24 mouse cellular contexts compared by ENCODE assay signal in the genomic region with DNA sequence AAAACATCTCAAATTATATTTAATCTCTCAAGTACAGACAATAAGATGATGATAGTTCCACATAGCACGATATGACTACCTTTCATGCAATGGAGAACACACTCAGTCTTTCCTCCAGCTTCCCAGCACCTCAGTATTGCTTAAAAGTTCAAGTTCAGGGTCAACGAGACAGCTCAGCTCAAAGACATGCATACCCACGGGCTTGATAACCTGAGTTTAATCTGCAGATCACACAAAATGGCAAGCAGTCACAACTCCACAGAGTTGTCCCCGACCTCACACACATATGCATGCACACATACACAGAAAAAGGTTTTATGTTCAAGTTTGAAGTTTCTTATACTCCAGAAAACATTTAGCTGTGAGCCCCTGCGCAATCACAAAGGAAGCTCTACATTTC. TPM values are rescaled to one million over a fixed set of nuclear protein-coding genes. Genes with fewer than 3 reads are reported as not detected.
DNase-seq lines count a peak whose midpoint lies in the region; TF ChIP-seq lines count a peak whose summit lies in the region.
"Had no signal": no experiment of that assay in that cellular context is flagged by ENCODE, and none has a peak within 500 bp of the region (broad histone marks: within the 10 kb centered on the region; RNA-seq: fewer than 3 reads in every experiment).

No protein-coding gene starts in this region.

- H3K36me3 ChIP-seq in kidney, adult 2 months (ENCODE audit: control insufficient read depth, insufficient read depth, low read length) = no peaks in the 10 kb centered on the region
- no peaks in the 10 kb centered on the region for H3K36me3 ChIP-seq in myocyte (ENCODE audit: control insufficient read depth, insufficient read depth)
- H3K36me3 ChIP-seq: embryonic facial prominence, embryonic 15.5 days had no signal

- no peak overlapping the region for H3ac ChIP-seq in myocyte (ENCODE audit: control insufficient read depth, insufficient read length)

- WGBS in kidney, adult 2 months = 88% methylated on average over 5 of the region's 5 CpGs

- intact Hi-C loops in gastrocnemius, adult 2 months (cut with DNase I) = no loop called here
- intact Hi-C loops in gastrocnemius, postnatal 36 days (cut with DNase I) = no loop called here

- TF ChIP-seq CTCF in gastrocnemius, adult 2 months (IDR thresholded peaks at IDR 0.05) = no peak
- TF ChIP-seq CTCF in kidney, adult 2 months (conservative IDR thresholded peaks at IDR 0.05; ENCODE audit: insufficient read depth, insufficient read length, low read depth, low read length) = no peak

- DNase-seq in adrenal gland, adult 2 months = peak; percentile 56
- no peak for DNase-seq in adrenal gland, postnatal 10 days
- no peak for DNase-seq in gastrocnemius, adult 2 months
- DNase-seq in gastrocnemius, postnatal 36 days = no peak
- DNase-seq in kidney, adult 2 months = no peak
- no peak for DNase-seq in kidney, postnatal 14 days
- no peak for DNase-seq in left cerebral cortex, adult 8-10 months (ENCODE audit: low spot score in 2 of 2)
- DNase-seq: cerebellum, adult 11 months; cerebellum, adult 18-20 months; cerebellum, adult 8-10 months; cerebellum, adult 9-11 months; cerebellum, postnatal 14 days; cerebellum, postnatal 36 days; embryo, embryonic 11 days had no signal

- H3K27ac ChIP-seq in gastrocnemius, adult 2 months = peak overlapping the region; percentile 64; the same call in 1 of the 2 replicates
- H3K27ac ChIP-seq in kidney, adult 2 months (ENCODE audit: insufficient read depth, low read depth, low read length) = 0 out of 2 replicates have a peak overlapping the region, but pooled peaks have one; percentile 7
- H3K27ac ChIP-seq: embryonic facial prominence, embryonic 13.5 days; embryonic facial prominence, embryonic 15.5 days; forebrain, embryonic 10.5 days; forebrain, embryonic 12.5 days had no signal

- H3K4me2 ChIP-seq in myocyte (ENCODE audit: low read depth) = peak overlapping the region; percentile 40
- H3K4me2 ChIP-seq: embryonic facial prominence, embryonic 13.5 days; embryonic facial prominence, embryonic 15.5 days; forebrain, embryonic 12.5 days had no signal

- no peaks in the 10 kb centered on the region for H3K27me3 ChIP-seq in kidney, adult 2 months (replicated peaks; ENCODE audit: control insufficient read depth, insufficient read depth, low read length)
- no peaks in the 10 kb centered on the region for H3K27me3 ChIP-seq in myocyte (ENCODE audit: control insufficient read depth, insufficient read depth, insufficient read length)
- H3K27me3 ChIP-seq: embryonic facial prominence, embryonic 13.5 days; embryonic facial prominence, embryonic 15.5 days; forebrain, embryonic 12.5 days had no signal

- H3K4me3 ChIP-seq in gastrocnemius, adult 2 months = no peak overlapping the region
- no peak overlapping the region for H3K4me3 ChIP-seq in kidney, adult 2 months (ENCODE audit: insufficient read depth, low read depth, low read length)
- no peak overlapping the region for H3K4me3 ChIP-seq in myocyte
- H3K4me3 ChIP-seq: embryonic facial prominence, embryonic 13.5 days; embryonic facial prominence, embryonic 15.5 days; erythroblast, embryonic 14.5 days; forebrain, embryonic 10.5 days; forebrain, embryonic 12.5 days had no signal

- no peak for TF ChIP-seq POLR2A in kidney, adult 2 months (IDR thresholded peaks at IDR 0.05; ENCODE audit: low read depth, low read length)
- no peak for TF ChIP-seq POLR2A in myocyte (IDR thresholded peaks at IDR 0.05; ENCODE audit: insufficient read length, low read depth)

- peaks cover 39% of the 10 kb centered on the region for H3K79me2 ChIP-seq in myocyte (ENCODE audit: control insufficient read depth, insufficient read depth)

- H3K4me1 ChIP-seq in kidney, adult 2 months (ENCODE audit: control insufficient read depth, insufficient read depth, low read length) = peaks cover 11% of the 10 kb centered on the region

TF ChIP-seq in myocyte, 11 proteins besides CTCF, POLR2A, EP300 and RAD21:
- TF ChIP-seq TCF12 (IDR thresholded peaks at IDR 0.05; ENCODE audit: insufficient read depth, poor library complexity, severe bottlenecking) = no peak
- no peak for TF ChIP-seq MYOD1 (IDR thresholded peaks at IDR 0.05; ENCODE audit: control insufficient read depth in 1 of 3, insufficient read length in 2 of 3, low read depth in 2 of 3)
- TF ChIP-seq USF1 (IDR thresholded peaks at IDR 0.05; ENCODE audit: low read depth) = no peak
- no peak for TF ChIP-seq E2F4 (IDR thresholded peaks at IDR 0.05; ENCODE audit: insufficient read depth)
- no peak for TF ChIP-seq REST (IDR thresholded peaks at IDR 0.05; ENCODE audit: insufficient read depth, insufficient read length)
- no peak for TF ChIP-seq MAX (IDR thresholded peaks at IDR 0.05; ENCODE audit: low read depth)
- TF ChIP-seq POLR2AphosphoS2 (IDR thresholded peaks at IDR 0.05; ENCODE audit: insufficient read length, low read depth) = no peak
- TF ChIP-seq TCF3 (IDR thresholded peaks at IDR 0.05; ENCODE audit: insufficient read length, low read depth) = no peak
- TF ChIP-seq SRF (IDR thresholded peaks at IDR 0.05; ENCODE audit: control insufficient read depth, insufficient read length, low read depth) = no peak
- TF ChIP-seq CEBPB (IDR thresholded peaks at IDR 0.05; ENCODE audit: insufficient read depth, poor library complexity, severe bottlenecking) = no peak
- TF ChIP-seq MYOG (IDR thresholded peaks at IDR 0.05; ENCODE audit: control insufficient read depth in 1 of 3, insufficient read depth in 1 of 3, insufficient read length in 2 of 3, low read depth in 2 of 3) = no peak

RNA-seq across cellular contexts. Expression of a gene that starts 18.1 kb away (rescaled TPM):
- 1 to 10 TPM; 1.8 to 3.9 TPM for total RNA-seq in adrenal gland, adult 2 months (2021)
- polyA plus RNA-seq in adrenal gland, adult 2 months (2012; rRNA removed) = 0.71 and 1.2 TPM in 2 replicates
- total RNA-seq in adrenal gland, postnatal 10 days (2021) = 1 to 10 TPM; 2.2 to 3.1 TPM
- 1 to 10 TPM in 1 of 2 experiments, under 1 TPM in 1; 0.48 to 1.1 TPM for total RNA-seq in gastrocnemius, adult 2 months (2021)
- total RNA-seq in gastrocnemius, postnatal 36 days (2021) = 1 to 10 TPM in 1 of 2 experiments, under 1 TPM in 1; 0.26 to 1.7 TPM
- polyA plus RNA-seq in kidney, adult 2 months (2012; rRNA removed) = 0.53 and 0.77 TPM in 2 replicates
- polyA plus RNA-seq in myocyte (2012; fragmentation: generic; extraction: Trizol) = 0.05 TPM
- 10 to 100 TPM; 15.4 to 20.7 (median 15.9) TPM for total RNA-seq in left cerebral cortex, adult 8-10 months (2022)
- total RNA-seq: common myeloid progenitor, adult 5-6 weeks; MEL had no signal

RNA-seq across cellular contexts. Expression of a gene that starts 43.6 kb away (rescaled TPM):
- total RNA-seq in adrenal gland, adult 2 months (2021) = 10 to 100 TPM; 29.3 to 41.6 TPM
- polyA plus RNA-seq in adrenal gland, adult 2 months (2012; rRNA removed) = 30.9 and 43.3 TPM in 2 replicates
- 10 to 100 TPM; 30.3 to 31.4 TPM for total RNA-seq in adrenal gland, postnatal 10 days (2021)
- 10 to 100 TPM; 19.5 to 23.0 TPM for total RNA-seq in gastrocnemius, adult 2 months (2021)
- 10 to 100 TPM; 16.4 to 16.7 TPM for total RNA-seq in gastrocnemius, postnatal 36 days (2021)
- 19.4 and 20.6 TPM in 2 replicates for polyA plus RNA-seq in kidney, adult 2 months (2012; rRNA removed)
- polyA plus RNA-seq in myocyte (2012; fragmentation: generic; extraction: Trizol) = 23.3 TPM
- 10 to 100 TPM; 69.0 to 88.6 (median 73.7) TPM for total RNA-seq in left cerebral cortex, adult 8-10 months (2022)

RNA-seq across cellular contexts. Expression of a gene that starts 50.9 kb away (rescaled TPM):
- total RNA-seq in adrenal gland, adult 2 months (2021) = not detected
- polyA plus RNA-seq in adrenal gland, adult 2 months (2012; rRNA removed) = not detected in 2 replicates
- total RNA-seq in adrenal gland, postnatal 10 days (2021) = not detected
- not detected for total RNA-seq in gastrocnemius, adult 2 months (2021)
- not detected for total RNA-seq in gastrocnemius, postnatal 36 days (2021)
- polyA plus RNA-seq in kidney, adult 2 months (2012; rRNA removed) = 0.09 TPM in 1 of 2 replicates, not detected in the other
- polyA plus RNA-seq in myocyte (2012; fragmentation: generic; extraction: Trizol) = 0.16 TPM
- under 1 TPM in 2 of 4 experiments, not detected in 2; 0.17 to 0.39 TPM for total RNA-seq in left cerebral cortex, adult 8-10 months (2022)
- total RNA-seq: adrenal gland, adult 18-20 months; adrenal gland, postnatal 4 days had no signal
- polyA plus RNA-seq: erythroblast, embryonic 14.5 days had no signal
